8 mouse cellular contexts compared by ENCODE assay signal in genomic region chr13:42053656-42054055, GRCm38 (mm10). TPM values are rescaled to one million over a fixed set of nuclear protein-coding genes. Genes with fewer than 3 reads are reported as not detected.
DNase-seq lines count a peak whose midpoint lies in the region; ATAC-seq and TF ChIP-seq lines count a peak whose summit lies in the region.

No protein-coding gene starts in this region.

- H3K9me3 ChIP-seq in kidney, postnatal 0 days (replicated peaks; ENCODE audit: low read length) = no peaks in the 10 kb centered on the region
- no peaks in the 10 kb centered on the region for H3K9me3 ChIP-seq in intestine, embryonic 15.5 days
- no peaks in the 10 kb centered on the region for H3K9me3 ChIP-seq in neural tube, embryonic 13.5 days

- TF ChIP-seq CTCF in kidney, postnatal 0 days (IDR thresholded peaks at IDR 0.05; ENCODE audit: low read depth) = no peak

- no peak overlapping the region for H3K9ac ChIP-seq in kidney, postnatal 0 days (ENCODE audit: low read depth, low read length)
- no peak overlapping the region for H3K9ac ChIP-seq in intestine, embryonic 15.5 days
- H3K9ac ChIP-seq in neural tube, embryonic 13.5 days = peak overlapping the region; percentile 96

- no peak for ATAC-seq in kidney, postnatal 0 days (replicated peaks; ENCODE audit: low FRiP score, low read depth)
- ATAC-seq in intestine, embryonic 15.5 days = no peak
- ATAC-seq in neural tube, embryonic 13.5 days (ENCODE audit: low read depth) = no peak

- 37% methylated on average over 2 of the region's 2 CpGs for WGBS in kidney, postnatal 0 days
- WGBS in intestine, embryonic 15.5 days = 28% methylated on average over 2 of the region's 2 CpGs
- WGBS in neural tube, embryonic 13.5 days = 28% methylated on average over 2 of the region's 2 CpGs

- peak; percentile 51 for DNase-seq in kidney, postnatal 0 days (ENCODE audit: low spot score)
- DNase-seq in kidney, postnatal 14 days = no peak
- DNase-seq in embryo, embryonic 9.5 days (ENCODE audit: extremely low spot score) = peak; percentile 19
- no peak for DNase-seq in adipocyte (ENCODE audit: low spot score)
- no peak for DNase-seq in testis, postnatal 14 days (ENCODE audit: low spot score)
- DNase-seq in kidney, postnatal 10 days = no peak

- peaks cover 8% of the 10 kb centered on the region; the same call in 1 of the 2 replicates for H3K4me1 ChIP-seq in kidney, postnatal 0 days (replicated peaks; ENCODE audit: insufficient read depth, low read length)
- H3K4me1 ChIP-seq in intestine, embryonic 15.5 days (replicated peaks) = no peaks in the 10 kb centered on the region; the same call in 1 of the 2 replicates
- peaks cover 45% of the 10 kb centered on the region for H3K4me1 ChIP-seq in neural tube, embryonic 13.5 days (replicated peaks)

- H3K27me3 ChIP-seq in kidney, postnatal 0 days (ENCODE audit: insufficient read depth, low read length) = no peaks in the 10 kb centered on the region
- no peaks in the 10 kb centered on the region for H3K27me3 ChIP-seq in intestine, embryonic 15.5 days (replicated peaks)
- no peaks in the 10 kb centered on the region for H3K27me3 ChIP-seq in neural tube, embryonic 13.5 days

- H3K4me2 ChIP-seq in kidney, postnatal 0 days (ENCODE audit: low read length) = peak overlapping the region; percentile 92
- H3K4me2 ChIP-seq in intestine, embryonic 15.5 days (replicated peaks) = peak overlapping the region; percentile 76
- H3K4me2 ChIP-seq in neural tube, embryonic 13.5 days = peak overlapping the region; percentile 86

- 0 out of 2 replicates have a peak overlapping the region, but pooled peaks have one; percentile 98 for H3K27ac ChIP-seq in kidney, postnatal 0 days
- no peak overlapping the region for H3K27ac ChIP-seq in intestine, embryonic 15.5 days
- no peak overlapping the region for H3K27ac ChIP-seq in neural tube, embryonic 13.5 days (replicated peaks)

- H3K36me3 ChIP-seq in kidney, postnatal 0 days (ENCODE audit: insufficient read depth, low read length) = peaks cover 6% of the 10 kb centered on the region; the same call in 1 of the 2 replicates
- H3K36me3 ChIP-seq in intestine, embryonic 15.5 days = 0 out of 2 replicates have a peak, but pooled peaks cover 4% of the 10 kb centered on the region
- peaks cover 16% of the 10 kb centered on the region for H3K36me3 ChIP-seq in neural tube, embryonic 13.5 days

- H3K4me3 ChIP-seq in kidney, postnatal 0 days (replicated peaks; ENCODE audit: low read depth, low read length) = peak overlapping the region; percentile 95
- H3K4me3 ChIP-seq in intestine, embryonic 15.5 days (replicated peaks) = peak overlapping the region; percentile 92
- peak overlapping the region; percentile 94 for H3K4me3 ChIP-seq in neural tube, embryonic 13.5 days

RNA-seq across cellular contexts. Expression of gene Hivep1, which starts 1.8 kb away (rescaled TPM):
- polyA plus RNA-seq in kidney, postnatal 0 days (2015; fragmentation: Nextera tagmentation; extraction: Ambion mirVana) = 9.6 and 10.6 TPM in 2 replicates
- 8.7 and 10.4 TPM in 2 replicates for polyA plus RNA-seq in intestine, embryonic 15.5 days (2015; fragmentation: Nextera tagmentation; extraction: Ambion mirVana)
- polyA plus RNA-seq in neural tube, embryonic 13.5 days (2015; fragmentation: Nextera tagmentation; extraction: Ambion mirVana) = 16.7 and 20.6 TPM in 2 replicates

Comparison
In these comparisons a context has a peak if more than half of its experiments do, and no peak if none do; other contexts are left out.
1. DNase-seq: peak in kidney, postnatal 0 days (single experiment) and embryo, embryonic 9.5 days (single experiment); none in kidney, postnatal 14 days (single experiment), adipocyte (single experiment), testis, postnatal 14 days (single experiment) and kidney, postnatal 10 days (single experiment).
2. Peak in every context shown above with its lines, with median percentiles within 50 percentile points of each other: H3K4me2 ChIP-seq and H3K4me3 ChIP-seq.